Mouse (Mus musculus): Measurements from ENCODE around the gene Bank1.
A peak's percentile ranks its signal among the peaks of the same experiment; 100 is the strongest.

Bank1 gene

DNA sequence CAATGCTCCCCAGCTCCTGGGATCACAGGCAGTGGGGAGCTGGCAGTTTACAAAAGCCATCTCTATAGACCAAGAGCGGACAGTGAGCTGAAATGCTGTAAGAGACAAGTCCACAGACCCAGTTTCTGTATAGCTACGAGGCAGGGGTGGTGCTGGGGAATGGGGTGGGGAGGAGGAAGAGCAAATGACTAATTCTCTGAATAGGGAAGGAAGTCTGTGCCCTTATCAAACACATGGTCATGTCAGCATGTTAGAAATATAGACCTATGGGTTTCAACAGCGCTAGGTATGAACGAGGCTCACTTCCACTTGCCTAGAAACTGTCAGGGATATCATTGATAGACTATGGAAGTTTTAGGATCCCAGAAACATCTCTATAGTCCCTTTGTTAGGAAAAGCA, 73.0 kb downstream of the Bank1 start:
- no peak for DNase-seq (ENCODE audit: low spot score in 2 of 2)

DNA sequence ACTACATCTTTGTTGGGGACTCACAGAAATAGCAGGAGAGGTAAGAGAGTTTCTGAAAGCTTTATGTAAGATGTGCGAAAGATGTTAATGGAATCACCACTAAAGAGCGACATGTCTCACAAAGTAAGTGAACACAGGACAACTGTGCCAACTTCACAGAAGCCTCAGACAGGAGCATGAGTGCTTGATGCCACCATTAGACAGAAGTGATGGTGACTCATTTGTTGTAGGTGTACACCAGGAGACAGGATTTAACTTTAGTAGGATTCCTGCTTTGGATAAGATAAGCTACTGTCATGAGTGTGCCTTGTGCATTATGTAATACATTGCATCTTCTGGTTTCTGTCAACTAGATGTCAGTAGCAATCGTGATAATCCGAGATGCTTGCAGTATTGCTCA, 74.3 kb downstream of the Bank1 start:
- no peak for DNase-seq (ENCODE audit: low spot score in 2 of 2)

DNA sequence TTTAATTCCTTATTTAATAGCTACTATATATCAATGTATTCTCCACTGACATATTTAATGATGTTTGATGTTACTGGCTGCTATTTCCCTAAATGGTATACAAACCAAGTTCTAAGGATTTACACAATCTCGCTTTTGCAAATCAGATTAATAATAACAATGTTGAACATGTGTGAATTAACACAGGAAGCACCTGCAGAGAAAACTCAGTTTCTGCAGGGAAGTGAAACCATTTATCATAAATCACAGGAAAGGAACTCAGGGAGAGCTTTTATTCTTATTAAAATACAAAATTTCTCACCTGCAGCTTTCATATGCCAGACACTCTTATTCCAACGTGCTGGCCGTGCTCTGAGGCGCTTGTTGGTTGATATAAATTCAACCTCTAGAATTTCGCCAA, 78.5 kb downstream of the Bank1 start:
- no peak for DNase-seq (ENCODE audit: low spot score in 2 of 2)

DNA sequence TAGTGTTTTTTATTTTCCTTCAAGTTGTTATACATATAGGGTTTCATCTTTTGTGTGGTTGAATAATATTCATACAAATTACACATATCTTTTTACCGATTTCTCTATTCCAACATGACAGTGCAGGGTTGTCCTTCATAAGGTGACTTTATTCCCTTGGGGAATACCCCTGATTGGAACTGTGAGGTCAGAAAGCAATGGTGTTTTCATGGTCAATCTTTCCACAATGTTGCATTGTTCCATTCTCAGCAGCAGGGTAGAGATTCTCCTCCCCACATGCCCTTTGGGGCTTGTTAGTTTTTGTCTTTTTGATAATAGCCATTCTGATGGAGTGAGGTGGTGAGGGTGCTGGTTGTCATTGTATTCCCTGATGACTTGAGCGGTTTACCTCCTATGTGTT, 80.9 kb downstream of the Bank1 start:
- DNase-seq (ENCODE audit: low spot score in 2 of 2): no peak

DNA sequence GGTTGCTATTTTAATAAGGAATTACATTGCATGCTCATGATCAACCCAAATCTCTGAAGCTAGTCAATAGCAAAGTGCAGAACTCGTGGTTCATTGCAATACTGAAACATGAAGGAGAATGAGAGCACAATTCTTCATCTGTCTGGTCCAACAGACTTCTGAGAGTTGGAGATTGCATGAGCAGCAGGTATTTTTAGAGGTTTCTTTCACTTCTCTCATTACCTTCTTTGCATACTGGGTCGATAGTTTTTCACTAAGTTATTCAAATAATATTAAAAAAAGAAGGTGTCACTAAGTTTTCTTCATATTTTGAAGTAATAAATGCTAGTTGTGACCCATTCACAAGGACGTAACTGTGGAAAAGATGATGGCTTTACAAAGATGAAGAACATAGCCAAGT, 87.1 kb downstream of the Bank1 start:
- DNase-seq (ENCODE audit: low spot score in 2 of 2): no peak

DNA sequence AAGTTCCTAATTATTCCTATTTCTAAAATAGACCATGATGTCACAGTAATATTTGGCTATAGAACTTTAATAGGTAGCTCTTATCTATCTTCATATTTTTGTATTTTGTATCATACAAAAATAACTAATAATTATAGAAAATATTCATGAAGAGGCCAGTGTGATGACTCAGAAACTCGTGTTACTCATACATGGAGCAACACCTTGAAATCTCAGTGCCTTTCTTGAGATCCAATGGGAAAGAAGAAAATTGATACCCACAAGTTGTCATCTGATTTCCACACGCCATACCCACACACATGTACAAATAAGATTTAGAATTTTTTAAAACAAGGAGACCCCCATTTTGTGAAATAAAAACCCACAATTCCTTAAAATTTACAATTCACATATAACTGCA, 92.4 kb downstream of the Bank1 start:
- DNase-seq (ENCODE audit: low spot score in 2 of 2): no peak

DNA sequence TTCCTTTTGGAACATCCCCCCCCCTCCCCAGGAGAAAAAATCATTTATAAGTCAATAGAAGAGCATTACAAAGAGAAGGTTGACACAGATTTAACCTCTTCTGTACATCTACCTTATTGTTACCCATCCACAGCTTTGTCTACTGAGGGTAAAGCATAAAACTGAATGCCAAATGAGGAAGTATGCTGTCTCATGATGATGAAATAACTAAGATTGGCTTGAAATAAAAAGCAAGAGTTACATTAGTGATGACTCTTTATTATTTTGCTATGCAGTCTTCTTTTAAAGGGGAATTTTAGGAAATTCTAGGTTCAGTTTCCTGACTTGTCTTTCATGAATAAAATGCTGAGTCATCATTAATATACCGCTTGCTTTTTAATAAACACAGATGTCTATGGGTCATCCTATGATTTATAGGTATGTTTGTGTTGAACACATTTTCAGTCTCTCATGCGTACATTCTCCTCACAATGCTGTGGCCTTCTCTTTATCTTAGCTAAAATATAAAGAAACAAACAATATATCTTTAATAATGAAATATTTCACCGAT, 95.2 kb downstream of the Bank1 start:
- DNase-seq (ENCODE audit: low spot score in 2 of 2): no peak

DNA sequence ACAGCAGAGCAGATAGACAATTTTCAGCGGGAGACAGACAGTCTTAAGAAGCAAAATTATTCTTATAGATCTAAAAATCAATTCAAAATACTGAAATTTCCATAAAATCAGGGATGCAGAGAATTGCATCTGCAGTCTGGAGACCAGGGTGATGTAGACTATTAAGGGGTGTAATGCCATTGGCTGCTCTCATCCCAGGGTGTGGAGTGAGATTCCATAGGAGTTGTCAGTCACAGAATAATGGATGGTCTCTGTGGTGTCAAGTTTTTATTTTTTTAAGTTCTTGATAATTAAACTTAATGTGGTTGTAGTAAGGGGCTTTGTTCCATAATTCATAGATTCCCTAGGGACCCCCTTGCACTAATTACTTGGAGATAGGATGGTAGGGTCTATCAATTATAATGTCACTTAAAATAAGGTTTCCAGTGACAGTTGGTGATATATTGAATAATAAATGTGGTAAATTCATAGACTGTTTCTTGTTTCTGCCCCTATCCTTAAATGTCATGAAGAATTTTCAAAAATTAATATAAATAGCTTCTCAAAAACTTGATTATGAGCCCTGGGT, 136.1 kb downstream of the Bank1 start:
- no peak for DNase-seq (ENCODE audit: low spot score in 2 of 2)

DNA sequence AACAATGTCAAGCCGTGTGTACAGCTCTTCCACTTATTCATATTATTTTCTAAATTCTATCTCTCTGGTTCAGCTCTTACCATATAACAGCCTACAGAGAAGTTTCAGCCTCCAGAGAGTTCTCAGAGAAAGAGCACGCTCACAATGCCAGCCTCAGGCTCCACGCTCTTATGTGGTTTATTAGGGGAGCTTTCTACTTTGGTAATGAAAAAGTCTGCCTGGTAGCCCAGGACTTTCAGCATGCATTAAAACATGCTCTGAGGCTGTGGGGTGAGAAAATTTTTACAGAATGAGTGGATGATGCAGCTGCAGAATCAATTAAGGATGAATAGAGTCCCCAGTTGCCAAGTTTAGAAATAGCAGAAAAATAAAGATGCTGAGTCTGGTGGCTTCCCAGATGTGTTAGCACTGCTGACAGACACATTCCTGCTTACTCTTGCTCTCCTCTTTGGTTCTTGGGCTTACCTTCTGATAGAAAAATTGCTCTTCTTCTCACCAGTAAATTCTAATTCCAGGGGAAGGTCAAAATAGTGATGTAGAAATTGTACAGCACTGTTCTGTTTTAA, 139.2 kb downstream of the Bank1 start:
- DNase-seq (ENCODE audit: low spot score in 2 of 2): no peak

DNA sequence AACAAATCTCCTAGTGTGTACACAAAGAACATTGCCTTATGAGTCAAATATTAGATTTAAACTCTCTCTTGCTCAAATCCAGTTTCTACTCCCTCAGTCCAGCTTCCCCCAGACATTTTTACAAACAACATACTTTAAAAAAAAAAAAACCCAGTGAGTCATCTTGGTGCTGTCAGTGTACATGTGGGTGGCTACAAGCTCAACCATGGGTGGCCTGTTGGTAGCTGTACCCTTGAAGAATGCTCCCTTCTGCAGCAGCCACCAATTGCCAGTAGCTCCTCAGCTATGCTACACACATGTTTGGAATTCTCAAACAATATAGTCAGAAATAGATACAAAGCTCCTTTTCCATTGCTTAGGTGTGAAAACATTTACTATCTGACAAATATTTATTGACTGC, 154.2 kb downstream of the Bank1 start:
- no peak for DNase-seq (ENCODE audit: low spot score in 2 of 2)

DNA sequence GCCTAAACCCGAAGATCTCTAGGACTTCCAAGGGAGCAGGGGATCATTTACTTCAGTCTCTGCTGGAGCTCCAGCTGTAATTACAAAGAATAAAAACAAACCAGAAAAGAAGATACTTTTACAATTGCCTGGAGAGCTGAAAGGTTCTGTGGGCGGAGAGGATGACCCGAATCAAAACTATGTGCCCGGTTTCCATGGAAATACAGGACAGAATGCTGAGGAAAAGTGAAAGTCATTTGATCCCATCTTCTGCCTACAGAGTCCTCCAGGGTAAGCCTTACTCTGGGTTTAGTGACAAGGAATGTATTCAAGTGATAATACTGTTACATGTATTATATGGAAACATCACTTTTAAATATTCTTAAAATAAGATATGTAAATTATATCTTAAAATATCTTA, 157.8 kb downstream of the Bank1 start:
- DNase-seq (ENCODE audit: low spot score in 2 of 2): no peak

DNA sequence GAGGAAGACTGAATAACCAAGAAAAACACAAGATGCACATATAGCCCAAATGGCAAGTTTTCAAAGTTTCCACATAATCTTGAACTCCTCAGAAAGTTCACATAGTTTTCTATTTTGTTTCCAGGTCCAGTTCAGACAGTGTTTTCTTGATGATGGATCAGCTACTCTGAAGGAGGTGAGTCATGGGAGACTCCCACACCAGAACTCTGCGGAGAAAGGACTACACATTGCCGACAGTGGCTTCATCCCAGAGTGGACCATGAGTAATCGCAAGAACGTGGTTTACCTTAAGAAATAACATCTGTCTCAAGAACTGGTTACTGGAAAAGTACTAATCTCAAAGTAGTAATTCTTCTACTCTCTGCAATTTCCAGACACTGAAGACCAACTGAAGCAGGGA, 159.2 kb downstream of the Bank1 start:
- no peak for DNase-seq (ENCODE audit: low spot score in 2 of 2)

DNA sequence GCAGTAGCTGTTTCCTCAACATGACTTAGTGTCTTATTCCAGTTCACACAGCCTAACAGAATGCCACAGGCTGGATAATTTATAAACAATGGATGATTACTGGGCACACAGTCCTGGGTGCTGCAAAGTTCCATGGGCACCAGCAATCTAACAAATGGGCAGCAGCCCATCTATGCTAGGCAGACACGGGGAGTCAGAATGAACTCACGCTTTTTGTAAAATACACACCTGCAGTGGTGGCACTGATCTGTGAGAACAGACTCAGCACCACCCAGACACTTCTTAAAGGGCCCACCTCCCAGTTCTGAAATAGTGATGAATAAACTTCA, 159.9 kb downstream of the Bank1 start:
- DNase-seq (ENCODE audit: low spot score in 2 of 2): no peak

DNA sequence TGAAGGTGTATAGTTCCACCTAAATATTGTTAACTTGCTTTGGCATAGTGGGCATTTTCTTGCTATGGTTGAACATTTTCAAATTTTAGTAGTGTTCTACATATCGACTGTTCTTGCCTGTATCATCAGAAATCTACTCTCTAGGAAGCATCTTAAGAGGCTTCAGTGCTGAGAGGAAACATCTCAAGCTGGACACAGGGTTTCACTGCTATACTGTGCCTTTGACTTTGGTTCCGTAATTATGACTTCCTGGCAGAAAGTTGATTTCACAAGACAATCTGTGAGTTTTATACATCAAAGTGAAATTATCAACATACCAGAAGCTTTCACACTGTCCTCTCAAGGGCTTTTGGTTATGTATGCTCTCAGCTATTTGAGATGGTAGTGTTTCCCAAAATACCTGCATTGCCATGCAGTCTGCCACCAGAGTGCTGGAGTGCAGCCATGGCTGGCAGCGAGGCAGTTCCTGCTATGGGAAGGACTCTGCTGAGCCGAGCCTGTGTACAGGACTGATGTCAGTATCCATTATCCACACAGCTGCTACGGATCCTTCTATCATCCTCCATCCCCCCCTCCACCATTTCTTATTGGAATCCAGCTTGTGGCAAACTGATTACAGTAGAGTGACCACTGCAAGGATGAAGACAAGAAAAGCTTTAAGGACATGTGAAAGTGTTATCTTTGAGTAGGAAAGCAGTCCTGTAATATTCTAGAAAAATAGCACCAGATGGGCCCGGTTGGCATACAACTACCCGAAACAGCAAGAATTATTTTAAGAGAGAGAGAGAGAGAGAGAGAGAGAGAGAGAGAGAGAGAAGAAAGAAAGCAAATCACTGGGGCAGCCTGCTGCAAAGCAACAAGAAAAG, 160.5 kb downstream of the Bank1 start:
- peak; percentile 32 to 44 for DNase-seq (ENCODE audit: low spot score in 2 of 2)

DNA sequence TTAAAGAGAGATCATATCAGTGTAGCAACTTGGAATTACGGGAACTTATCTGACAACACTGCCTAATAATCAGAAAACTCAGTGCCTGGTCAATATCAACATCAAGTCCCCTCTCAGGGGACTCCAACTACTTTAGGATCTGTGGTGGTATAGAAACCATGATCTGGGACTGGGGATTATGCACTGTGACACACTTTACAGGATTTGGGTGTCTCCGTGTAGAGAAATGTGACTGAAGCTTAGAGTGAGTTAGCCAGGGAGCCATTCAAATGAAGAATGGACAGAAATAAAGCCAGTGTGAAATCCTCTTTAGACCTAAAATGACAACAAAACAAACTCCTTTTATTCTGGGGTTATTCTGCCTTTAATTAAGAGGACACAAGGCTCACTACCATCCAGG, 167.8 kb downstream of the Bank1 start:
- no peak for DNase-seq (ENCODE audit: low spot score in 2 of 2)

DNA sequence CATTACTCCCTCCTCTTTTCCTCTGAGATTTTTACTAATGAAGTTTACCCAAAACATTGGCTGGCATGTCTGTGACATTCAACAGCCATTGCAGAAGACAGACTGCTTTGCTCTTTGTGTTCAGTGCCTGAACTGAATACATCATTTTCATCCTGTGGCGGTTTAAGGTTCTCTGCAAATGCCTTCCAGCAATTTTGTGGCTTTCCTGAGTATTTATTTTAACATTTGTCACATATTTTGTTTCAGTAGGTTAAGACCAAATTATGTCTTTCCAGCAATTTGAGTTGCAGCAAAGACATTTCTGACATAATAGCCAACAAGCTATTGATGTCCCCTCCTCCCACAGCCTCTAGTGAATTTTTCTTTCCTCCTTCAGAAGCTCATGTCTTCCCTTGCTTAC, 170.3 kb downstream of the Bank1 start:
- no peak for DNase-seq (ENCODE audit: low spot score in 2 of 2)

DNA sequence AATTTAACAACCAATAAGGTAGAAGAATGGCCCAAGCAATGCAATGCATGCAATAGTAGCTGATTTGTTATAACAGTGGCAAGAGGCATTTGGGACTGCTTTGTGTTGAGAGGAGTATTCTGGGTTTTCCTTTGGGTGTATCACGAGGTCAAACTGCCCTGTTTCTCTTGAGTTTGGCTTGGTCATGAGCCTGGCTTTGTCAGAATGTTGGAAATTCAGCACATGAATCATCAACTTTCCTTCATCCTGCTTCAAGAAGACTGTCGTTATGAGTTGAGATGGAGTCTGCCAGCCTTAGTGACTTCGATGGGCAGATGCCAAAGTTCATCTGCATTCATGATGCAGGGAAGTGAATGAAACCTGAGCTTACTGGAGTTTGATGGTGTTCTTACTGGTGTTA, 175.0 kb downstream of the Bank1 start:
- no peak for DNase-seq (ENCODE audit: low spot score in 2 of 2)

DNA sequence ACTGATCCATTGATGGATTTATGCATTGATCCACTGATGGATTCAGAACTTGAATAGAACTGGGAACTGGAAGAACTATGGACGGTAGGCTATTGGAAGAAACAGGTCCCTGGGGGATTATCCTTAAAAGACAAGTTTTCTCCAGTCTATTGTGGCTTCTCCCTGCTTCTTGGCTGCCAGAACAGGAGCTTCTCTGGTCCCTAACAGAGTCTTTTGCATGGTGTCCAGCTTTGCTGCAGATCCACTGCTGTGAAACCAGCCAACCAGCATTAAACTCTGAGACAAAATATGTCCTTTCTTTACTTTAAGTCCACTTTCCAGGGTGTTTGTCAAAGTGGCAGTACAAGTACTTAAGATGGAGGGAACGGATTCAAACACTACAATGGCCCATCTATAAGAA, 178.7 kb downstream of the Bank1 start:
- DNase-seq (ENCODE audit: low spot score in 2 of 2): no peak

DNA sequence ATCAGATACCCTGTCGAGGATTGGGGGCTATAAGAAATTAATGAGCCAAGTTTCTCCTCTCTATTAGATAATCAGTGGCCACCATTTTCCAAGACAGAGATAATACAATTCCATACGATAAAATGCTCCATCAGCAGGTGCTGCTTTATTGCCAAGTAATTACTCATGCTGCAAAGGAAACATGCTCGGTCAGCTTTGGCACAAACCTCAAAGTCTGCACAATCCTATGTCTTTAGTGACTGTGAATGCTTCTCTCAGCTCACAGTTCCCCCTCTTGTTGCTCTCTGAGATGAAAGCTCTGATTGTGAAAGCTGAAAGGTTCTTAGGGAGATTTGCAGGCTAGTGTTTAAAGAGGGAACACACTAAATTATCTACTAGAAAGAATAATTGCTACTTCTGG, 193.9 kb downstream of the Bank1 start:
- no peak for DNase-seq (ENCODE audit: low spot score in 2 of 2)

DNA sequence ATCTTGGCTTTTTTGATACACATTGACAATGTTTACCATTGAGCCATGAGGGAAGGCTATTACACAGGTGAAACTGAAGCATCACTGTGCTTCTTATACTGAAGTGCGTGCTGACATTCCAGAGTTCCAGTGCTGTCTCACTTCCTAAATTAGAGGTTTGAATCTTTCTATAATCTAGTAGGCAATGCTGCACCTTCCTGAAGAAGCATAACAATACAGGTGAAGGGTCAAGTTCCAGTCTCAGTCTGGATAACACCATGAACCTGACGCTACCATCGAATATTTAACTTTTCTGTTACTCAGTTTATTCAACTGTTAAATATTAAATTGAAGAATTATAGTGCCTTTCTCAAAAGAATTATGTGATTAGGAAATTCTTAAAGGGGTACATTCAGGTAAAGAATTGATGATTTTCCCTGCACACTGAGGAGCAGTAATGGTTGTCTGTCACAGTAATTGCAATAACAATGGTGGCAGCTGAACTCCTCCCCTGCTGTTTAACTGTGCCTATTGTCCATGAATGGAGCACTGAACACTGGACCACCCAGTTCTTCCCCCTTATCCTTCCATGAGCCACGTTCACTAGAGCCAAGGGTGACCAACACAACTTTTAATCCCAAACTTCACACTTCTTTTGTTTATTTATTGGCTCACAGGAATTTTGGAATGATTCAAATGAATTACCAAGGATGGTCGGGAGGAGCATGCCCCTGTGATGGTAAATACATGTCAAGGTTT, 210.2 kb downstream of the Bank1 start:
- no peak for DNase-seq (ENCODE audit: low spot score in 2 of 2)

DNA sequence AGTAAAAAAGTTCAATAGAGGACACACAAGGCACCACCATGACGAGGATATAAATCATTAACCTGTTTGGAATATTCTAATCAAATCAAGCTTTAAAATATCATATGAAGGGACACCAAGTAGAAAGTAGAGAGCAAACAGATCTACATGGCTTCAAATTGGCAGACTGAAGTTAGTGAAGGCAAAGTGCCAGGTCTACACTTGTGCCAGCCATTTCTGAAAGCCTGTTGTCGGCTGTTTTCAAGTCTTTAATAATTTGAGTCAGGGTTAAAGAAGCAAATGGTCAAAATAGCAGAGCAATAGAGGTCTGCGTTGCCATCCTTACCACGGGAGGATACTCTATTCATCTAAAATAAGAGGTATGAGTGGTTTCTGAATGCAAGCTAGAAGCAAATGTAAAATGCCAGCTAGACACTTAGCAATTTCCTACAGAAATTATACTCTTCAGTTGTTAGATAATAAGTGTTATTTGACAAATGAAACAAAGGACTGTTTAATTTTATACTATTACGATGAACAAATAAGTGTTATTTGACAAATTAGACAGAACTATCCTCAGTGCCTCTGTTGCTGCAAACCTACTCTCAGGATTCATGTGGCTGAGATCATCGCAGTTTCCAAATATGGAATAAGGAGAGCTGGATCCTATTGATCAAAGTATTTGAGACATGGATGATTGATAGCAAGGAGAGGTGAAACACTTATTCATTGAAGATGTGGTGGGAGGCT, 216.3 kb downstream of the Bank1 start:
- no peak for DNase-seq (ENCODE audit: low spot score in 2 of 2)

DNA sequence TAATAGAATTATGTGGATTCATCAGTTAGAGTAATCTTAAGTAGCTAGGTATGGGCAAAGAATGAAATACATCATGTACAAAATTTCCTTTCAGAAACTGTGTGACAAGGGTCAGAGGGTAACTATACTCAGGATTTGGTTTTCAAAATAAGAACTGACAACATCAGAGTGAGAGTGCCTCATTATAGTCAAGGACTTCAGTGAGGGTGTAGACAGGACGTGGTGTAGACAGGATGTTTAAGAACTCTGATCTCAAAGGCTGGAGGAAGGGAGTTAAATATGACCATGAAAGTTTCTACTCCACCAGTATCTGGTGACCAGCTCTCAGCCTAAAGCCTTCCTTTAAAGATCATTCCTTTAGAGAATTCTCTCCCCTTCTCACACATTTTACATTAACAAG, 219.4 kb downstream of the Bank1 start:
- no peak for DNase-seq (ENCODE audit: low spot score in 2 of 2)
